Comparison of ENCODE assay signal across 9 mouse cellular contexts in genomic region chr9:94727457-94727856, GRCm38 (mm10). TPM values are rescaled to one million over a fixed set of nuclear protein-coding genes. Genes with fewer than 3 reads are reported as not detected.
DNase-seq lines count a peak whose midpoint lies in the region; ATAC-seq and TF ChIP-seq lines count a peak whose summit lies in the region.
"Had no signal": no experiment of that assay in that cellular context is flagged by ENCODE, and none has a peak within 500 bp of the region (broad histone marks: within the 10 kb centered on the region; RNA-seq: fewer than 3 reads in every experiment).

No protein-coding gene starts in this region.

- no peaks in the 10 kb centered on the region for H3K4me1 ChIP-seq in heart, adult 2 months (ENCODE audit: control insufficient read depth, insufficient read depth, low read length)
- no peaks in the 10 kb centered on the region for H3K4me1 ChIP-seq in heart, embryonic 11.5 days (ENCODE audit: control insufficient read depth, insufficient read depth, low read length)
- no peaks in the 10 kb centered on the region for H3K4me1 ChIP-seq in testis, adult 2 months (ENCODE audit: control insufficient read depth, insufficient read depth, low read length)
- H3K4me1 ChIP-seq: stomach, embryonic 15.5 days had no signal

- H3K9ac ChIP-seq in heart, adult 2 months (ENCODE audit: low read depth, low read length): no peak overlapping the region
- H3K9ac ChIP-seq in heart, embryonic 11.5 days (ENCODE audit: low read depth, low read length): no peak overlapping the region
- H3K9ac ChIP-seq: stomach, embryonic 15.5 days had no signal

- H3K9me3 ChIP-seq in heart, embryonic 11.5 days (replicated peaks; ENCODE audit: control insufficient read depth, low read length): no peaks in the 10 kb centered on the region
- H3K9me3 ChIP-seq: stomach, embryonic 15.5 days had no signal

- no peak overlapping the region for H3K27ac ChIP-seq in heart, adult 2 months
- H3K27ac ChIP-seq in heart, embryonic 11.5 days (ENCODE audit: low read depth, low read length): no peak overlapping the region
- H3K27ac ChIP-seq in testis, adult 2 months (ENCODE audit: control insufficient read depth, insufficient read depth, low read depth, low read length): no peak overlapping the region
- H3K27ac ChIP-seq: stomach, embryonic 15.5 days had no signal

- intact Hi-C loops in heart, adult 2 months (cut with DNase I): no loop called here

- H3K4me2 ChIP-seq in heart, embryonic 11.5 days: no peak overlapping the region
- H3K4me2 ChIP-seq: stomach, embryonic 15.5 days had no signal

- no peaks in the 10 kb centered on the region for H3K79me2 ChIP-seq in heart, adult 2 months (replicated peaks; ENCODE audit: control insufficient read depth, insufficient read depth, low read length)

- no peaks in the 10 kb centered on the region for H3K27me3 ChIP-seq in heart, adult 2 months (ENCODE audit: control insufficient read depth, insufficient read depth, low read length)
- no peaks in the 10 kb centered on the region for H3K27me3 ChIP-seq in heart, embryonic 11.5 days (ENCODE audit: control insufficient read depth, insufficient read depth, low read length)
- H3K27me3 ChIP-seq in testis, adult 2 months (ENCODE audit: control insufficient read depth, insufficient read depth, low read length): no peaks in the 10 kb centered on the region
- H3K27me3 ChIP-seq: stomach, embryonic 15.5 days had no signal

- TF ChIP-seq POLR2A in heart, adult 2 months (IDR thresholded peaks at IDR 0.05; ENCODE audit: insufficient read depth, low read depth, low read length): no peak
- no peak for TF ChIP-seq POLR2A in testis, adult 2 months (IDR thresholded peaks at IDR 0.05; ENCODE audit: control insufficient read depth, low read depth, low read length)

- TF ChIP-seq CTCF in heart, adult 2 months (IDR thresholded peaks at IDR 0.05): peak; percentile 71
- peak; percentile 17; the same call in 1 of the 2 replicates for TF ChIP-seq CTCF in testis, adult 2 months (IDR thresholded peaks at IDR 0.05; ENCODE audit: control insufficient read depth, insufficient read depth, insufficient replicate concordance, low read depth, low read length)

- DNase-seq in heart, adult 2 months: no peak
- DNase-seq in testis, postnatal 10 days (ENCODE audit: low spot score): no peak
- peak; percentile 64 for DNase-seq in embryo, embryonic 11 days
- DNase-seq in gastrocnemius, postnatal 10 days: no peak
- DNase-seq in spleen, postnatal 4 days (ENCODE audit: low spot score in 2 of 2): no peak

- no peak for ATAC-seq in heart, embryonic 11.5 days (replicated peaks; ENCODE audit: insufficient number of reproducible peaks, low FRiP score, low TSS enrichment)
- peak; percentile 84 for ATAC-seq in megakaryocyte, adult 5-6 weeks (ENCODE audit: poor library complexity, severe bottlenecking)

- no peak overlapping the region for H3K4me3 ChIP-seq in heart, adult 2 months
- H3K4me3 ChIP-seq in heart, embryonic 11.5 days (ENCODE audit: low read depth, low read length): no peak overlapping the region
- H3K4me3 ChIP-seq in testis, adult 2 months (ENCODE audit: control insufficient read depth, low read depth, low read length): no peak overlapping the region
- H3K4me3 ChIP-seq: stomach, embryonic 15.5 days had no signal

- TF ChIP-seq EP300 in heart, adult 2 months (IDR thresholded peaks at IDR 0.05; ENCODE audit: insufficient read depth, low read depth, low read length): no peak

- no peaks in the 10 kb centered on the region for H3K36me3 ChIP-seq in heart, adult 2 months (ENCODE audit: control insufficient read depth, insufficient read depth, low read length)
- no peaks in the 10 kb centered on the region for H3K36me3 ChIP-seq in heart, embryonic 11.5 days (ENCODE audit: control insufficient read depth, insufficient read depth, low read length)
- no peaks in the 10 kb centered on the region for H3K36me3 ChIP-seq in testis, adult 2 months (ENCODE audit: control insufficient read depth, insufficient read depth, low read length)
- H3K36me3 ChIP-seq: stomach, embryonic 15.5 days had no signal

- 24% methylated on average over 5 of the region's 5 CpGs for WGBS in heart, adult 2 months
- WGBS in heart, embryonic 11.5 days (ENCODE audit: insufficient replicate concordance): 28% methylated on average over 5 of the region's 5 CpGs

RNA-seq across cellular contexts. Expression of gene Slc9a9, which starts 57.7 kb away (rescaled TPM):
- total RNA-seq in heart, adult 2 months (2021): 1 to 10 TPM; 1.9 to 2.2 TPM
- polyA plus RNA-seq in heart, adult 2 months (2012; rRNA removed): 2.0 and 2.8 TPM in 2 replicates
- 4.1 and 4.4 TPM in 2 replicates for polyA plus RNA-seq in heart, embryonic 11.5 days (2014; fragmentation: Nextera tagmentation; extraction: Ambion mirVana)
- polyA plus RNA-seq in testis, adult 2 months (2012; rRNA removed): 0.52 and 0.69 TPM in 2 replicates
- 19.1 and 21.5 TPM in 2 replicates for total RNA-seq in megakaryocyte, adult 5-6 weeks (2015)
- total RNA-seq in megakaryocyte, adult 5-6 weeks (2017): 20.8 and 21.9 TPM in 2 replicates
- total RNA-seq in gastrocnemius, postnatal 10 days (2021): 1 to 10 TPM; 4.3 to 6.3 TPM
